Mouse (Mus musculus) layer of hippocampus, adult 11-12 months (tissue): ENCODE measurements around the gene Ptpra.
"Not testable (repeated sequence)": the region's sequence is repeated elsewhere in the genome, so short reads cannot be mapped to it uniquely, and the experiment has no call there.

ENCODE experiments used
- DNase-seq: peaks from one replicate; pipeline ENCODE4 v3.0.0; 2022; ENCODE audit warnings: low spot score

Gene Ptpra

GRCm38 (mm10) chr2:130488600-130488999 lies 38.5 kb downstream of the Ptpra start:
- peak; percentile 41 for DNase-seq

GRCm38 (mm10) chr2:130491162-130491561 lies 41.1 kb downstream of the Ptpra start:
- no peak for DNase-seq

- DNase-seq = peak; percentile 81
Observed at GRCm38 (mm10) chr2:130491587-130491986, 41.5 kb downstream of the Ptpra start.

GRCm38 (mm10) chr2:130495114-130495513 lies 45.0 kb downstream of the Ptpra start:
- DNase-seq = not testable (repeated sequence)

GRCm38 (mm10) chr2:130496037-130496436 lies 46.0 kb downstream of the Ptpra start:
- peak; percentile 75 for DNase-seq

GRCm38 (mm10) chr2:130496931-130497330 lies 46.9 kb downstream of the Ptpra start:
- DNase-seq = no peak

GRCm38 (mm10) chr2:130499546-130499945 lies 49.5 kb downstream of the Ptpra start:
- DNase-seq = no peak

- DNase-seq = no peak
Observed at GRCm38 (mm10) chr2:130501556-130501955, 51.5 kb downstream of the Ptpra start.

GRCm38 (mm10) chr2:130511616-130512015 lies 61.5 kb downstream of the Ptpra start:
- DNase-seq = not testable (repeated sequence)

- DNase-seq = no peak
Observed at GRCm38 (mm10) chr2:130513907-130514306, 63.8 kb downstream of the Ptpra start.

GRCm38 (mm10) chr2:130515791-130516190 lies 65.7 kb downstream of the Ptpra start:
- DNase-seq = no peak

GRCm38 (mm10) chr2:130521927-130522326 lies 71.8 kb downstream of the Ptpra start:
- no peak for DNase-seq

- DNase-seq = not testable (repeated sequence)
Observed at GRCm38 (mm10) chr2:130525480-130525879, 75.4 kb downstream of the Ptpra start.

GRCm38 (mm10) chr2:130528457-130528856 lies 78.4 kb downstream of the Ptpra start:
- DNase-seq = no peak

- no peak for DNase-seq
Observed at GRCm38 (mm10) chr2:130529290-130529689, 79.2 kb downstream of the Ptpra start.

- no peak for DNase-seq
Observed at GRCm38 (mm10) chr2:130529925-130530324, 79.8 kb downstream of the Ptpra start.

- DNase-seq = no peak
Observed at GRCm38 (mm10) chr2:130532201-130532600, 82.1 kb downstream of the Ptpra start.

- no peak for DNase-seq
Observed at GRCm38 (mm10) chr2:130535017-130535416, 84.9 kb downstream of the Ptpra start.

GRCm38 (mm10) chr2:130536890-130537289 lies 86.8 kb downstream of the Ptpra start:
- DNase-seq = no peak

- DNase-seq = no peak
Observed at GRCm38 (mm10) chr2:130538876-130539546, 88.9 kb downstream of the Ptpra start.

GRCm38 (mm10) chr2:130540266-130540665 lies 90.2 kb downstream of the Ptpra start:
- DNase-seq = no peak

GRCm38 (mm10) chr2:130546957-130547356 lies 96.9 kb downstream of the Ptpra start:
- no peak for DNase-seq

GRCm38 (mm10) chr2:130554841-130555240 lies 104.8 kb downstream of the Ptpra start:
- no peak for DNase-seq

GRCm38 (mm10) chr2:130556292-130556691 lies 106.2 kb downstream of the Ptpra start:
- DNase-seq = no peak
